Mouse (Mus musculus) cerebellum, adult 2 months (tissue): Measurements from ENCODE around the gene Spast.

ENCODE experiments used
- CTCF ChIP-seq: fragments of 200-500 bp; IDR thresholded peaks from 2 replicates; pipeline ENCODE4 v1.5.1; 2011; ENCODE audit warnings: low read depth, mild to moderate bottlenecking, control low read depth, low read length, moderate library complexity, borderline replicate concordance; ENCODE audit not compliant: insufficient read depth
- POLR2A ChIP-seq: fragments of 200-500 bp; IDR thresholded peaks from 2 replicates; pipeline ENCODE4 v1.6.1; 2011; ENCODE audit warnings: low read length, control low read depth, borderline replicate concordance; ENCODE audit not compliant: insufficient read depth

GRCm38 (mm10) chr17:74291640-74292361, 47.0 kb upstream of the Spast start:
- no peak for TF ChIP-seq CTCF
- no peak for TF ChIP-seq POLR2A
